Mouse (Mus musculus) testis, adult 2 months (tissue): ENCODE results near the gene Adam30.

ENCODE experiments used
- CTCF ChIP-seq: fragments of 200-500 bp; IDR thresholded peaks from 2 replicates; pipeline ENCODE4 v1.5.1; 2012; ENCODE audit warnings: low read depth, mild to moderate bottlenecking, inconsistent platforms, low read length, moderate library complexity; ENCODE audit not compliant: control insufficient read depth, insufficient read depth, insufficient replicate concordance
- POLR2A ChIP-seq: fragments of 200-500 bp; IDR thresholded peaks from 2 replicates; pipeline ENCODE4 v1.6.1; 2012; ENCODE audit warnings: low read depth, mild to moderate bottlenecking, inconsistent platforms, low read length, moderate library complexity; ENCODE audit not compliant: control insufficient read depth

DNA sequence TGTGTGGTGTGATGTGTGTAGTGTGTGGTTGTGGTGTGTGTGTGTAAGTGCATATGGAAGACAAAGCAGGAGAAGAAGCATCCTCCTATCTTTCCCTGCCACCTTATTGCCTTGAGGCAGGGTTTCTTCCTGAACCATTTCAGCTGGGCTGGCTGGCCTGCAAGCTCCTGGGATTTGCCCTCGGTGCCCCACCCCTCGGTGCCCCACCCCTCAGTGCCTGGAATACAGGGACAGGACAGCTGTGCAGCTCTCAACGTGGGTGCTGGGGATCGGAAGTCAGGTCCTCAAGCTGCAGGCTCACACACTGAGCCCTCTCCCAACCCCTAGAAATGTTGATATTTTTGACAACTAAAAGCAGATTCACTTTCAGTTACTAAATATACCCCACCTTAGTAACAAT, 4.3 kb upstream of the Adam30 start:
- TF ChIP-seq POLR2A = no peak
- no peak for TF ChIP-seq CTCF
